Mouse (Mus musculus) heart, embryonic 15.5 days (tissue): ENCODE data around the gene Rab10. TPM values are rescaled to one million over a fixed set of nuclear protein-coding genes. Genes with fewer than 3 reads are reported as not detected.

Experiments used
- ATAC-seq: fragments of 200-750 bp; cut with Nextera tagmentation; replicated peaks from 2 replicates; pipeline ENCODE4 v1.8.0; 2017; ENCODE audit warnings: low read depth, moderate TSS enrichment; ENCODE audit not compliant: insufficient number of reproducible peaks, insufficient read depth, low FRiP score
- H3K27ac ChIP-seq: fragments of 300-500 bp; sonication (generic); 2 replicates; pipeline ENCODE4 v1.5.1; 2015; ENCODE audit warnings: mild to moderate bottlenecking, inconsistent platforms
- H3K27me3 ChIP-seq: fragments of 300-500 bp; sonication (generic); 2 replicates; pipeline ENCODE4 v1.6.1; 2015; ENCODE audit warnings: inconsistent platforms
- H3K36me3 ChIP-seq: fragments of 300-500 bp; sonication (generic); 2 replicates; pipeline ENCODE4 v1.6.1; 2015; ENCODE audit warnings: mild to moderate bottlenecking, inconsistent platforms
- H3K4me1 ChIP-seq: fragments of 300-500 bp; sonication (generic); replicated peaks from 2 replicates; pipeline ENCODE4 v1.6.1; 2015; ENCODE audit warnings: inconsistent platforms
- H3K4me2 ChIP-seq: fragments of 300-500 bp; sonication (generic); 2 replicates; pipeline ENCODE4 v1.6.1; 2015; ENCODE audit warnings: inconsistent platforms, mild to moderate bottlenecking, moderate library complexity
- H3K4me3 ChIP-seq: fragments of 300-500 bp; sonication (generic); 2 replicates; pipeline ENCODE4 v1.5.1; 2015; ENCODE audit warnings: mild to moderate bottlenecking, inconsistent platforms
- H3K9ac ChIP-seq: fragments of 300-500 bp; sonication (generic); 2 replicates; pipeline ENCODE4 v1.6.1; 2015; ENCODE audit warnings: mild to moderate bottlenecking, inconsistent platforms
- H3K9me3 ChIP-seq: fragments of 300-500 bp; sonication (generic); replicated peaks from 2 replicates; pipeline ENCODE4 v1.6.1; 2016; ENCODE audit warnings: inconsistent platforms
- WGBS: fragments of 180-500 bp; shearing (Covaris S2); methylation state at CpG from one replicate; pipeline ENCODE4 v1.1.7; 2015; ENCODE audit warnings: mixed read lengths; 5-methylcytosine and 5-hydroxymethylcytosine counted together
- polyA plus RNA-seq: library from polyadenylated mRNA; unstranded; fragments of >200 nt; fragmentation: Nextera tagmentation; extraction: Ambion mirVana; gene quantifications from 2 replicates; pipeline ENCODE4 v1.2.1, GENCODE M21; 2015

Rab10 gene
- polyA plus RNA-seq, 1 experiment from 2014 or later = 65.7 TPM

GRCm38 (mm10) chr12:3291849-3292248 is 17.9 kb downstream of the Rab10 start:
- Histone ChIP-seq H3K27me3 (no peaks in the 10 kb centered on the region), H3K4me2 (no peak overlapping the region), H3K9ac (no peak overlapping the region), H3K9me3 (no peaks in the 10 kb centered on the region), H3K4me3 (no peak overlapping the region), H3K27ac (no peak overlapping the region), H3K4me1 (peaks cover 4% of the 10 kb centered on the region), H3K36me3 (no peaks in the 10 kb centered on the region)
- ATAC-seq = no peak
- WGBS = 83% methylated on average over 1 of the region's 1 CpGs

- WGBS = 80% methylated on average over 4 of the region's 4 CpGs
- no peaks in the 10 kb centered on the region for H3K9me3 ChIP-seq
These were observed 18.7 kb downstream of the Rab10 start for GRCm38 (mm10) chr12:3291038-3291437.

GRCm38 (mm10) chr12:3288440-3288839 is 21.3 kb downstream of the Rab10 start:
- ATAC-seq = no peak
- Histone ChIP-seq H3K27me3 (no peaks in the 10 kb centered on the region), H3K4me3 (no peak overlapping the region), H3K36me3 (no peaks in the 10 kb centered on the region), H3K4me2 (no peak overlapping the region), H3K9ac (no peak overlapping the region), H3K9me3 (no peaks in the 10 kb centered on the region), H3K27ac (no peak overlapping the region), H3K4me1 (peaks cover 10% of the 10 kb centered on the region)
- 76% methylated on average over 1 of the region's 1 CpGs for WGBS

More at GRCm38 (mm10) chr12:3291038-3291437, 18.7 kb downstream of the Rab10 start:
- no peak overlapping the region for H3K4me2 ChIP-seq
- no peak for ATAC-seq
- H3K27ac ChIP-seq = no peak overlapping the region
- no peak overlapping the region for H3K4me3 ChIP-seq
- H3K27me3 ChIP-seq = no peaks in the 10 kb centered on the region
- H3K4me1 ChIP-seq = peaks cover 4% of the 10 kb centered on the region
- no peaks in the 10 kb centered on the region for H3K36me3 ChIP-seq
- H3K9ac ChIP-seq = no peak overlapping the region

GRCm38 (mm10) chr12:3285919-3286318 is 23.9 kb downstream of the Rab10 start:
- WGBS = 44% methylated on average over 1 of the region's 1 CpGs

GRCm38 (mm10) chr12:3285377-3285776 is 24.4 kb downstream of the Rab10 start:
- 78% methylated on average over 6 of the region's 6 CpGs for WGBS
- Histone ChIP-seq H3K9ac (no peak overlapping the region), H3K9me3 (no peaks in the 10 kb centered on the region), H3K27ac (no peak overlapping the region), H3K4me2 (no peak overlapping the region), H3K36me3 (no peaks in the 10 kb centered on the region), H3K4me3 (no peak overlapping the region), H3K4me1 (peaks cover 9% of the 10 kb centered on the region; the same call in 1 of the 2 replicates), H3K27me3 (no peaks in the 10 kb centered on the region)
- ATAC-seq = no peak

More at GRCm38 (mm10) chr12:3285919-3286318, 23.9 kb downstream of the Rab10 start:
- H3K36me3 ChIP-seq = no peaks in the 10 kb centered on the region
- H3K4me2 ChIP-seq = no peak overlapping the region
- H3K27ac ChIP-seq = no peak overlapping the region
- peaks cover 9% of the 10 kb centered on the region; the same call in 1 of the 2 replicates for H3K4me1 ChIP-seq
- no peak for ATAC-seq
- no peak overlapping the region for H3K9ac ChIP-seq
- H3K9me3 ChIP-seq = no peaks in the 10 kb centered on the region
- H3K4me3 ChIP-seq = no peak overlapping the region
- no peaks in the 10 kb centered on the region for H3K27me3 ChIP-seq

- H3K36me3 ChIP-seq = no peaks in the 10 kb centered on the region
- 87% methylated on average over 2 of the region's 2 CpGs for WGBS
- H3K4me1 ChIP-seq = peaks cover 9% of the 10 kb centered on the region; the same call in 1 of the 2 replicates
- H3K9ac ChIP-seq = no peak overlapping the region
- no peak overlapping the region for H3K4me3 ChIP-seq
- no peaks in the 10 kb centered on the region for H3K9me3 ChIP-seq
- H3K27me3 ChIP-seq = no peaks in the 10 kb centered on the region
- no peak overlapping the region for H3K4me2 ChIP-seq
- no peak overlapping the region for H3K27ac ChIP-seq
- no peak for ATAC-seq
These were observed 25.3 kb downstream of the Rab10 start for GRCm38 (mm10) chr12:3284463-3284862.

- Histone ChIP-seq H3K4me2 (no peak overlapping the region), H3K27me3 (no peaks in the 10 kb centered on the region), H3K9me3 (no peaks in the 10 kb centered on the region), H3K9ac (no peak overlapping the region), H3K4me1 (peaks cover 9% of the 10 kb centered on the region; the same call in 1 of the 2 replicates), H3K4me3 (no peak overlapping the region), H3K27ac (no peak overlapping the region), H3K36me3 (no peaks in the 10 kb centered on the region)
- WGBS = 67% methylated on average over 4 of the region's 4 CpGs
- ATAC-seq = no peak
These were observed 25.8 kb downstream of the Rab10 start for GRCm38 (mm10) chr12:3283829-3284440.

- no peaks in the 10 kb centered on the region for H3K27me3 ChIP-seq
- no peak overlapping the region for H3K4me3 ChIP-seq
- no peak overlapping the region for H3K4me2 ChIP-seq
- no peaks in the 10 kb centered on the region for H3K36me3 ChIP-seq
- no peak for ATAC-seq
- H3K4me1 ChIP-seq = peaks cover 9% of the 10 kb centered on the region; the same call in 1 of the 2 replicates
- H3K27ac ChIP-seq = no peak overlapping the region
- H3K9ac ChIP-seq = no peak overlapping the region
- no peaks in the 10 kb centered on the region for H3K9me3 ChIP-seq
- WGBS = 53% methylated on average over 1 of the region's 1 CpGs
These were observed 26.8 kb downstream of the Rab10 start for GRCm38 (mm10) chr12:3282954-3283353.

GRCm38 (mm10) chr12:3282520-3282919 is 27.2 kb downstream of the Rab10 start:
- H3K4me2 ChIP-seq = no peak overlapping the region
- no peak for ATAC-seq
- no peak overlapping the region for H3K9ac ChIP-seq
- whole genome bisulfite sequencing = 81% methylated on average over 2 of the region's 2 CpGs
- no peak overlapping the region for H3K4me3 ChIP-seq
- peaks cover 9% of the 10 kb centered on the region; the same call in 1 of the 2 replicates for H3K4me1 ChIP-seq
- H3K27me3 ChIP-seq = no peaks in the 10 kb centered on the region
- H3K9me3 ChIP-seq = no peaks in the 10 kb centered on the region
- H3K36me3 ChIP-seq = no peaks in the 10 kb centered on the region
- no peak overlapping the region for H3K27ac ChIP-seq

- H3K4me2 ChIP-seq = no peak overlapping the region
- no peak overlapping the region for H3K27ac ChIP-seq
- WGBS = 70% methylated on average over 2 of the region's 2 CpGs
- H3K9ac ChIP-seq = no peak overlapping the region
- H3K4me3 ChIP-seq = no peak overlapping the region
- H3K36me3 ChIP-seq = no peaks in the 10 kb centered on the region
- H3K27me3 ChIP-seq = no peaks in the 10 kb centered on the region
- no peak for ATAC-seq
- peaks cover 5% of the 10 kb centered on the region; the same call in 1 of the 2 replicates for H3K4me1 ChIP-seq
- no peaks in the 10 kb centered on the region for H3K9me3 ChIP-seq
These were observed 30.9 kb downstream of the Rab10 start for GRCm38 (mm10) chr12:3278880-3279339.

GRCm38 (mm10) chr12:3270818-3271217 is 39.0 kb downstream of the Rab10 start:
- no peaks in the 10 kb centered on the region for H3K27me3 ChIP-seq
- H3K4me3 ChIP-seq = no peak overlapping the region
- H3K27ac ChIP-seq = no peak overlapping the region
- no peak overlapping the region for H3K9ac ChIP-seq
- H3K9me3 ChIP-seq = no peaks in the 10 kb centered on the region
- H3K4me1 ChIP-seq = no peaks in the 10 kb centered on the region
- no peak for ATAC-seq
- no peak overlapping the region for H3K4me2 ChIP-seq
- H3K36me3 ChIP-seq = no peaks in the 10 kb centered on the region

GRCm38 (mm10) chr12:3267397-3267796 is 42.4 kb downstream of the Rab10 start:
- ATAC-seq = no peak
- H3K9ac ChIP-seq = no peak overlapping the region
- no peaks in the 10 kb centered on the region for H3K4me1 ChIP-seq
- no peak overlapping the region for H3K4me3 ChIP-seq
- H3K27me3 ChIP-seq = no peaks in the 10 kb centered on the region
- no peaks in the 10 kb centered on the region for H3K9me3 ChIP-seq
- H3K27ac ChIP-seq = no peak overlapping the region
- no peaks in the 10 kb centered on the region for H3K36me3 ChIP-seq
- H3K4me2 ChIP-seq = no peak overlapping the region
- 85% methylated on average over 2 of the region's 2 CpGs for WGBS
